Mouse (Mus musculus): ENCODE measurements around the gene Adgrl4.

- TF ChIP-seq CEBPB (IDR thresholded peaks at IDR 0.05; ENCODE audit: low read depth) (no peak), CTCF (IDR thresholded peaks at IDR 0.05; ENCODE audit: control insufficient read depth, insufficient read depth, insufficient read length) (no peak), MAX (IDR thresholded peaks at IDR 0.05) (no peak)
Measured at GRCm38 (mm10) chr3:151438364-151438763, 677 bp downstream of the Adgrl4 start.
